Mouse (Mus musculus) brain, embryonic 14.5 days (tissue): ENCODE results near the gene Prss22.

Experiments used
- CTCF ChIP-seq: fragments of 200-500 bp; IDR thresholded peaks from 2 replicates; pipeline ENCODE4 v1.5.1; 2012; ENCODE audit warnings: inconsistent platforms, mild to moderate bottlenecking, moderate library complexity, borderline replicate concordance; ENCODE audit not compliant: insufficient read depth, insufficient read length; ENCODE audit errors: extremely low read depth
- POLR2A ChIP-seq: fragments of 200-500 bp; IDR thresholded peaks from 2 replicates; pipeline ENCODE4 v1.6.1; 2012; ENCODE audit warnings: mild to moderate bottlenecking, inconsistent platforms, borderline replicate concordance; ENCODE audit not compliant: poor library complexity, insufficient read depth, insufficient read length, severe bottlenecking; ENCODE audit errors: extremely low read depth

GRCm38 (mm10) chr17:24045608-24046007 lies 47.7 kb upstream of the Prss22 start:
- TF ChIP-seq POLR2A: no peak
- TF ChIP-seq CTCF: no peak
